ENCODE assay signal across 9 mouse cellular contexts in the genomic region with DNA sequence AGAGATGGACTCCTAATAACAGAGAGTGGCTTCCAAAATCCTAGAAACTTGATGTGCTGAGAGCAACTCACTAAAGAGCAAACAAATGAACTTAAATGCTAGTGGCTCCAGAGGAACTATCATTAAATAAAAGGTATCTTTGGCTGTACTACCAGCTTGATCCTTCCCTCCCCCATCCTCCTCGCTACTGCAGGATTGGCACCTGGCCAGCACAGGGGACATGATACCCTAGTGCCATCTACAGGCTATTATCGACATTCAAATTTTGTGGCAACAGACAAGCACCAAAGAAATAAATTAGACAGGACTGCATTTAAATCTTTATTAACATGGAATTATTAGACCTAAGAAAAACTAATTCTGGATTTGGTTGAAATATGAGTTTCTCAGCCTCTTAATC. TPM values are rescaled to one million over a fixed set of nuclear protein-coding genes. Genes with fewer than 3 reads are reported as not detected.
DNase-seq lines count a peak whose midpoint lies in the region; ATAC-seq lines count a peak whose summit lies in the region.
"Had no signal": no experiment of that assay in that cellular context is flagged by ENCODE, and none has a peak within 500 bp of the region (broad histone marks: within the 10 kb centered on the region; RNA-seq: fewer than 3 reads in every experiment).

No protein-coding gene starts in this region.

- ATAC-seq in forebrain, embryonic 11.5 days (replicated peaks; ENCODE audit: low FRiP score): peak; percentile 77

- H3K4me1 ChIP-seq in forebrain, embryonic 11.5 days (replicated peaks; ENCODE audit: control insufficient read depth, insufficient read depth, low read length): no peaks in the 10 kb centered on the region
- peaks cover 13% of the 10 kb centered on the region for H3K4me1 ChIP-seq in midbrain, embryonic 10.5 days

- H3K36me3 ChIP-seq in forebrain, embryonic 11.5 days (ENCODE audit: control insufficient read depth, insufficient read depth, low read length): no peaks in the 10 kb centered on the region; the same call in 1 of the 2 replicates
- H3K36me3 ChIP-seq in midbrain, embryonic 10.5 days: no peaks in the 10 kb centered on the region
- H3K36me3 ChIP-seq in splenic B cell, adult 2 months (ENCODE audit: control insufficient read depth, insufficient read depth, low read length, poor library complexity, severe bottlenecking): no peaks in the 10 kb centered on the region

- no peak overlapping the region for H3K4me2 ChIP-seq in forebrain, embryonic 11.5 days (ENCODE audit: low read depth, low read length, severe bottlenecking)

- DNase-seq in MN1 (ENCODE audit: low spot score): peak; percentile 44
- peak; percentile 57 for DNase-seq in brain, embryonic 18.5 days (ENCODE audit: low read depth, low spot score)
- peak; percentile 81 for DNase-seq in forebrain, embryonic 11.5 days (ENCODE audit: low spot score)
- DNase-seq in heart, postnatal 25 days (ENCODE audit: low spot score): peak; percentile 11
- DNase-seq in layer of hippocampus, postnatal 25 days (ENCODE audit: extremely low spot score in 1 of 2, low spot score in 1 of 2): peak; percentile 69 to 83
- peak; percentile 45 for DNase-seq in midbrain, embryonic 10.5 days (ENCODE audit: low spot score)
- DNase-seq in splenic B cell, adult 2 months (ENCODE audit: low read depth, low spot score): peak; percentile 15
- DNase-seq in thymus, postnatal 0 days (ENCODE audit: low spot score): no peak

- H3K27me3 ChIP-seq in forebrain, embryonic 11.5 days (ENCODE audit: control insufficient read depth, insufficient read depth, low read length): no peaks in the 10 kb centered on the region
- no peaks in the 10 kb centered on the region for H3K27me3 ChIP-seq in midbrain, embryonic 10.5 days (ENCODE audit: low read depth, poor library complexity, severe bottlenecking)
- H3K27me3 ChIP-seq in splenic B cell, adult 2 months (ENCODE audit: control insufficient read depth, insufficient read depth, low read length, poor library complexity, severe bottlenecking): no peaks in the 10 kb centered on the region

- 11% methylated on average over 2 of the region's 2 CpGs for WGBS in forebrain, embryonic 11.5 days
- WGBS in midbrain, embryonic 10.5 days: 5% methylated on average over 2 of the region's 2 CpGs

- no peak overlapping the region for H3K9ac ChIP-seq in forebrain, embryonic 11.5 days (ENCODE audit: low read length)

- H3K4me3 ChIP-seq in forebrain, embryonic 11.5 days (ENCODE audit: low read depth, low read length): no peak overlapping the region
- H3K4me3 ChIP-seq in midbrain, embryonic 10.5 days: no peak overlapping the region

- no peak overlapping the region for H3K27ac ChIP-seq in forebrain, embryonic 11.5 days (ENCODE audit: low read depth, low read length)
- H3K27ac ChIP-seq in midbrain, embryonic 10.5 days (replicated peaks): no peak overlapping the region

- intact Hi-C loops in heart, postnatal 25 days (cut with DNase I): no loop called here

- no peaks in the 10 kb centered on the region for H3K9me3 ChIP-seq in forebrain, embryonic 11.5 days (ENCODE audit: control insufficient read depth, low read length)
- H3K9me3 ChIP-seq in midbrain, embryonic 10.5 days (replicated peaks): no peaks in the 10 kb centered on the region

RNA-seq across cellular contexts. Expression of gene Pcdh9, which starts 6.0 kb away (rescaled TPM):
- 54.0 and 54.5 TPM in 2 replicates for polyA plus RNA-seq in forebrain, embryonic 11.5 days (2014; fragmentation: Nextera tagmentation; extraction: Ambion mirVana)
- total RNA-seq in heart, postnatal 25 days (2021): 1 to 10 TPM; 1.5 to 1.8 TPM
- 100 to 1,000 TPM; 156 to 203 TPM for total RNA-seq in layer of hippocampus, postnatal 25 days (2021)
- 24.1 and 41.4 TPM in 2 replicates for polyA plus RNA-seq in midbrain, embryonic 10.5 days (2016; fragmentation: Nextera tagmentation; extraction: Ambion mirVana)
- 0.45 and 0.79 TPM in 2 replicates for polyA plus RNA-seq in thymus, postnatal 0 days (2015; fragmentation: Nextera tagmentation; extraction: Ambion mirVana)
- total RNA-seq: hematopoietic stem cell, adult 5-6 weeks had no signal

Comparison
In these comparisons a context has a peak if more than half of its experiments do, and no peak if none do; other contexts are left out.
1. RNA of gene Pcdh9, which starts 6.0 kb away (polyA plus RNA-seq): 54.0 to 54.5 TPM in forebrain, embryonic 11.5 days and 24.1 to 41.4 TPM in midbrain, embryonic 10.5 days; 0.45 to 0.79 TPM in thymus, postnatal 0 days; every median in the first group is over 10 times any median in the second.